Mouse (Mus musculus) CH12.LX (cell line): ENCODE measurements at regions not wholly inside any gene's neighbourhood (a gene's known extent, or its start where the extent isn't known, plus 50 kb on each side); places are given as distances from the start of the nearest gene placed in this dataset.

Source experiments
- DNase-seq: peaks from one replicate; pipeline ENCODE4 v3.0.0-alpha.2; 2013; ENCODE audit errors: extremely low read depth
- H3K27ac ChIP-seq: 2 replicates; pipeline ENCODE4 v1.5.1; 2012; ENCODE audit warnings: low read depth, mild to moderate bottlenecking, control low read depth, moderate library complexity; ENCODE audit not compliant: insufficient read depth
- H3K27me3 ChIP-seq: replicated peaks from 2 replicates; pipeline ENCODE3; 2012; ENCODE audit warnings: inconsistent platforms
- H3K36me3 ChIP-seq, 2 experiments: replicated peaks in 1 of 2; 2 replicates each; pipeline versions ENCODE3 to v1.6.1; 2012; ENCODE audit warnings: inconsistent platforms in 1 of 2, low read length in 1 of 2, mild to moderate bottlenecking in 1 of 2, mixed read lengths in 1 of 2, moderate library complexity in 1 of 2; ENCODE audit not compliant: control insufficient read depth in 1 of 2, insufficient read depth in 1 of 2
- H3K4me1 ChIP-seq, 2 experiments: 2 replicates each; pipeline ENCODE4 v1.6.1; 2012; ENCODE audit warnings: inconsistent platforms in 1 of 2, moderate library complexity in 1 of 2; ENCODE audit not compliant: insufficient read depth in 2 of 2, control insufficient read depth in 1 of 2
- H3K4me2 ChIP-seq: 2 replicates; pipeline ENCODE4 v1.6.1; 2012; ENCODE audit warnings: low read depth, mild to moderate bottlenecking, control low read depth; ENCODE audit not compliant: poor library complexity, insufficient read depth, severe bottlenecking
- H3K4me3 ChIP-seq, 3 experiments: fragments of 150-350 bp in 1 of 3; sonication (generic) in 1 of 3; replicated peaks in 1 of 3; 2 replicates each; pipeline versions ENCODE3 to v1.5.1; 2011 to 2012; ENCODE audit warnings: low read depth in 2 of 3, low read length in 2 of 3, mild to moderate bottlenecking in 2 of 3, moderate library complexity in 2 of 3, control low read depth in 1 of 3, improper control_type of control experiment in 1 of 3, inconsistent platforms in 1 of 3, mixed read lengths in 1 of 3; ENCODE audit not compliant: poor library complexity in 1 of 3
- H3K79me2 ChIP-seq: replicated peaks from 2 replicates; pipeline ENCODE4 v1.6.1; 2012; ENCODE audit warnings: mild to moderate bottlenecking, moderate library complexity; ENCODE audit not compliant: control insufficient read depth, poor library complexity, insufficient read depth, severe bottlenecking; ENCODE audit errors: extremely low read depth
- H3K9ac ChIP-seq: 2 replicates; pipeline ENCODE4 v1.6.1; 2012; ENCODE audit warnings: low read depth, mild to moderate bottlenecking, control low read depth, moderate library complexity; ENCODE audit not compliant: insufficient read depth
- H3K9me3 ChIP-seq: replicated peaks from 2 replicates; pipeline ENCODE3; 2012; ENCODE audit warnings: low read length, inconsistent platforms, mixed read lengths
- CHD2 ChIP-seq: IDR thresholded peaks from 2 replicates; pipeline ENCODE4 v1.6.1; 2011; ENCODE audit warnings: low read length, improper control_type of control experiment
- CTCF ChIP-seq, 2 experiments: IDR thresholded peaks in 1 of 2; conservative IDR thresholded peaks in 1 of 2; 2 replicates each; pipeline ENCODE4 v1.5.1; 2011 to 2012; ENCODE audit warnings: low read depth in 2 of 2, low read length in 2 of 2, improper control_type of control experiment in 1 of 2, inconsistent platforms in 1 of 2, mild to moderate bottlenecking in 1 of 2, moderate library complexity in 1 of 2
- ELF1 ChIP-seq: IDR thresholded peaks from 2 replicates; pipeline ENCODE4 v1.6.1; 2014; ENCODE audit warnings: low read depth, mild to moderate bottlenecking, inconsistent platforms, low read length, improper control_type of control experiment
- EP300 ChIP-seq: IDR thresholded peaks from 2 replicates; pipeline ENCODE4 v1.6.1; 2011; ENCODE audit warnings: low read length, improper control_type of control experiment
- ETS1 ChIP-seq: conservative IDR thresholded peaks from 2 replicates; pipeline ENCODE4 v1.6.1; 2012; ENCODE audit warnings: low read depth, mild to moderate bottlenecking, inconsistent platforms, low read length, improper control_type of control experiment, moderate library complexity
- GABPA ChIP-seq: IDR thresholded peaks from 2 replicates; pipeline ENCODE4 v1.6.1; 2012; ENCODE audit warnings: low read depth, low read length, improper control_type of control experiment, inconsistent platforms; ENCODE audit not compliant: insufficient replicate concordance
- HCFC1 ChIP-seq: IDR thresholded peaks from 2 replicates; pipeline ENCODE4 v1.6.1; 2012; ENCODE audit warnings: low read depth, mild to moderate bottlenecking, inconsistent platforms, low read length, improper control_type of control experiment
- JUN ChIP-seq: IDR thresholded peaks from 2 replicates; pipeline ENCODE4 v1.6.1; 2011; ENCODE audit warnings: low read depth, mild to moderate bottlenecking, low read length, improper control_type of control experiment, moderate library complexity; ENCODE audit not compliant: insufficient read depth
- JUND ChIP-seq: conservative IDR thresholded peaks from 2 replicates; pipeline ENCODE4 v1.6.1; 2011; ENCODE audit warnings: low read depth, low read length, improper control_type of control experiment
- KAT2A ChIP-seq: IDR thresholded peaks from 2 replicates; pipeline ENCODE4 v1.6.1; 2012; ENCODE audit warnings: low read length, improper control_type of control experiment, inconsistent platforms; ENCODE audit not compliant: insufficient replicate concordance
- MAFK ChIP-seq: IDR thresholded peaks from 2 replicates; pipeline ENCODE4 v1.6.1; 2011; ENCODE audit warnings: low read length, improper control_type of control experiment; ENCODE audit not compliant: insufficient replicate concordance
- MAX ChIP-seq: IDR thresholded peaks from 2 replicates; pipeline ENCODE4 v1.6.1; 2011; ENCODE audit warnings: low read length, improper control_type of control experiment
- MEF2A ChIP-seq: IDR thresholded peaks from 2 replicates; pipeline ENCODE4 v1.6.1; 2014; ENCODE audit warnings: low read depth, mild to moderate bottlenecking, inconsistent platforms, low read length, improper control_type of control experiment, borderline replicate concordance
- MXI1 ChIP-seq: IDR thresholded peaks from 2 replicates; pipeline ENCODE4 v1.6.1; 2011; ENCODE audit warnings: mild to moderate bottlenecking, low read depth, low read length, improper control_type of control experiment
- MYC ChIP-seq: IDR thresholded peaks from 2 replicates; pipeline ENCODE4 v1.6.1; 2011; ENCODE audit warnings: low read depth, mild to moderate bottlenecking, improper control_type of control experiment, low read length
- RAD21 ChIP-seq: IDR thresholded peaks from 2 replicates; pipeline ENCODE4 v1.6.1; 2011; ENCODE audit warnings: low read depth, mild to moderate bottlenecking, low read length, improper control_type of control experiment, moderate library complexity
- RCOR1 ChIP-seq: conservative IDR thresholded peaks from 2 replicates; pipeline ENCODE4 v1.6.1; 2012; ENCODE audit warnings: low read depth, mild to moderate bottlenecking, inconsistent platforms, low read length, improper control_type of control experiment
- SIN3A ChIP-seq: IDR thresholded peaks from 2 replicates; pipeline ENCODE4 v1.6.1; 2012; ENCODE audit warnings: low read length, improper control_type of control experiment, inconsistent platforms
- TCF12 ChIP-seq: IDR thresholded peaks from 2 replicates; pipeline ENCODE4 v1.6.1; 2014; ENCODE audit warnings: low read depth, mild to moderate bottlenecking, inconsistent platforms, low read length, improper control_type of control experiment
- USF1 ChIP-seq: IDR thresholded peaks from 2 replicates; pipeline ENCODE4 v1.6.1; 2014; ENCODE audit warnings: low read depth, mild to moderate bottlenecking, inconsistent platforms, low read length, improper control_type of control experiment
- USF2 ChIP-seq: conservative IDR thresholded peaks from 2 replicates; pipeline ENCODE4 v1.6.1; 2011; ENCODE audit warnings: low read depth, low read length, improper control_type of control experiment
- ZC3H11A ChIP-seq: IDR thresholded peaks from 2 replicates; pipeline ENCODE4 v1.6.1; 2012; ENCODE audit warnings: low read depth, mild to moderate bottlenecking, inconsistent platforms, low read length, improper control_type of control experiment
- ZKSCAN1 ChIP-seq: IDR thresholded peaks from 2 replicates; pipeline ENCODE4 v1.6.1; 2012; ENCODE audit warnings: low read depth, inconsistent platforms, low read length, improper control_type of control experiment, borderline replicate concordance
- ZMIZ1 ChIP-seq: IDR thresholded peaks from 2 replicates; pipeline ENCODE4 v1.6.1; 2012; ENCODE audit warnings: low read depth, mild to moderate bottlenecking, inconsistent platforms, low read length, improper control_type of control experiment
- ZNF384 ChIP-seq: IDR thresholded peaks from 2 replicates; pipeline ENCODE4 v1.6.1; 2012; ENCODE audit warnings: low read depth, low read length, improper control_type of control experiment, inconsistent platforms
- dilution Hi-C: fragments of 300-500 bp; cut with MboI; formaldehyde crosslinking; loops from 2 replicates; pipeline ENCODE4 v1.14.3; 2020; ENCODE audit warnings: low sequenced_read_pairs; ENCODE audit not compliant: extremely low pct_unique_long_range_greater_than_20kb, extremely low pct_ligation_motif_present
- in situ Hi-C: fragments of 300-500 bp; cut with MboI; formaldehyde crosslinking; loops from 3 replicates; pipeline ENCODE4 v1.14.3; 2019; ENCODE audit warnings: low sequenced_read_pairs, low pct_ligation_motif_present, low pct_unique_long_range_greater_than_20kb, mixed read lengths

GRCm38 (mm10) chr2:46666990-46667337 is 1549.8 kb upstream of the Zeb2 start:
- no peak overlapping the region for H3K4me2 ChIP-seq
- no peaks in the 10 kb centered on the region for H3K27me3 ChIP-seq
- no peak overlapping the region for H3K4me3 ChIP-seq
- no peaks in the 10 kb centered on the region for H3K79me2 ChIP-seq
- no peaks in the 10 kb centered on the region for H3K4me1 ChIP-seq
- no peak for TF ChIP-seq SIN3A
- no peak for TF ChIP-seq MYC
- TF ChIP-seq ZC3H11A = no peak
- no peak for TF ChIP-seq RAD21
- TF ChIP-seq EP300 = no peak
- no peak for TF ChIP-seq MEF2A
- TF ChIP-seq KAT2A = no peak
- no peak for TF ChIP-seq RCOR1
- no peak for TF ChIP-seq MAX
- no peak for TF ChIP-seq ZKSCAN1
- TF ChIP-seq MAFK = no peak
- no peak for TF ChIP-seq GABPA
- TF ChIP-seq ETS1 = no peak
- TF ChIP-seq ZMIZ1 = no peak
- TF ChIP-seq USF2 = no peak
- TF ChIP-seq CTCF (conservative IDR thresholded peaks at IDR 0.05 in 1 of 2, IDR thresholded peaks at IDR 0.05 in 1 of 2; ENCODE audit: low read depth in 2 of 2, low read length in 2 of 2) = no peak
- TF ChIP-seq JUND = no peak
- no peak for TF ChIP-seq USF1
- TF ChIP-seq ZNF384 = no peak
- DNase-seq = no peak
- no peaks in the 10 kb centered on the region for H3K36me3 ChIP-seq
- H3K9me3 ChIP-seq = no peaks in the 10 kb centered on the region
- in situ Hi-C loops = no loop called here
- no peak overlapping the region for H3K9ac ChIP-seq
- H3K27ac ChIP-seq = no peak overlapping the region
- dilution Hi-C loops = no loop called here

GRCm38 (mm10) chr2:46666084-46666989 is 1549.1 kb upstream of the Zeb2 start:
- TF ChIP-seq MAFK = no peak
- no peak for TF ChIP-seq CHD2
- TF ChIP-seq RCOR1 = no peak
- no peak for TF ChIP-seq MYC
- TF ChIP-seq KAT2A = no peak
- no peak for TF ChIP-seq USF2
- TF ChIP-seq JUN = no peak
- TF ChIP-seq CTCF (conservative IDR thresholded peaks at IDR 0.05 in 1 of 2, IDR thresholded peaks at IDR 0.05 in 1 of 2; ENCODE audit: low read depth in 2 of 2, low read length in 2 of 2) = no peak
- no peak for TF ChIP-seq ZC3H11A
- no peak for TF ChIP-seq ETS1
- no peak for TF ChIP-seq MEF2A
- TF ChIP-seq ELF1 = no peak
- no peak for TF ChIP-seq HCFC1
- no peak for TF ChIP-seq TCF12
- TF ChIP-seq SIN3A = no peak
- TF ChIP-seq GABPA = no peak
- TF ChIP-seq MXI1 = no peak
- DNase-seq = no peak
- H3K79me2 ChIP-seq = no peaks in the 10 kb centered on the region
- no peak overlapping the region for H3K4me3 ChIP-seq
- no peaks in the 10 kb centered on the region for H3K4me1 ChIP-seq
- no peak overlapping the region for H3K4me2 ChIP-seq
- dilution Hi-C loops (no loop called here), in situ Hi-C loops (no loop called here)
- H3K9me3 ChIP-seq = no peaks in the 10 kb centered on the region
- H3K36me3 ChIP-seq = no peaks in the 10 kb centered on the region
- no peak overlapping the region for H3K9ac ChIP-seq
- no peaks in the 10 kb centered on the region for H3K27me3 ChIP-seq
- no peak overlapping the region for H3K27ac ChIP-seq
